Mouse (Mus musculus) telencephalon, adult 2 months (tissue): ENCODE measurements at regions not wholly inside any gene's neighbourhood (a gene's known extent, or its start where the extent isn't known, plus 50 kb on each side); places are given as distances from the start of the nearest gene placed in this dataset.

ENCODE experiments used
- DNase-seq: peaks from one replicate; pipeline ENCODE4 v3.0.0-alpha.2; 2011; ENCODE audit warnings: low read depth, low spot score

DNA sequence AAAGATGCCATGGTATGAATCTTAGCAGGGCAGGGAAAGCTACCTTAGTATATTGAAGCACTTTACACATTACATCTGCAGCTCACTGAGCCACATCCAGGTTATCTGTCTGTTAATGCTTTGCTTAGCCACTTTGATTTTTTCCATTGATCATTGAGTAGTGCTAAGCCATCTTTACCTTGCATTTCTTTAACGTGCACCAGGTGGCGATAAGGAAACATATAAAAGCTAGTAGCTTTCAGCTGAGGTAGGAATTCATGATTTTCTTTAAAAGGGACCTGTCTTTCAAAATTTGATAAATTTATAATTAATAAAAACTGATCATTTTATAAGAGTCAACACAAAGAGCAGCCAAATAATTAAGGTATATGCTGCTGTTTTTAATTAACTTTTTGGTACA lies 426.3 kb upstream of the Tpk1 start:
- no peak for DNase-seq

DNA sequence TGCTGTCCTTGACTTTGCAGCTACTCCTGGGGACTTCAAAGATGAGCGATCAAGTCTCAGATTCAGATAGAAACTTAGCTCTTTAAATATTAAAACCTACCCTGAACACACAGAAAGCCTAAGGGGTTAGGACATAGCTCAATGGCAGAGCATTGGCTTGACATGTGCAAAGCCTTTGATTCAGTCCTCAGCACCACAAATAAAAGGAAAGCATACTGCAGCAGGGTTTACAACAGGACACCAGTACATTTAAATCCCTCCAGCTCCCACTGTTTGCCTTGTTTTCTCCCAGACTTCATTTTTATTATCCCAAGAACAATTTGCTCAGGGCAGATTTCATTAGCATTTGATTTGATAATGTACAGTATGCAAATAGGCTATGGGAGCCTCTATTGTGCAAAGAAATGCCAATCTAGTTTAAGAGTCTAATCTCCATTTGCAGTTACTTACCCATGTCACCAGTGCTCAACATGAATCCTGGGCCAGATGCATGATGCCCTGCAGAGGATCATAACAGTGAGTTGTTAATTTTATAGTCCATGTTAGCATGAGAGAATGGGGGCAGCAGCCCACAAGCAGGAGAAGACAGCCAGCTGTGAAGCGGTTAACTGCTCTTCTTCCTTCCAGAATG lies 416.0 kb upstream of the Tpk1 start:
- DNase-seq, result no peak

DNA sequence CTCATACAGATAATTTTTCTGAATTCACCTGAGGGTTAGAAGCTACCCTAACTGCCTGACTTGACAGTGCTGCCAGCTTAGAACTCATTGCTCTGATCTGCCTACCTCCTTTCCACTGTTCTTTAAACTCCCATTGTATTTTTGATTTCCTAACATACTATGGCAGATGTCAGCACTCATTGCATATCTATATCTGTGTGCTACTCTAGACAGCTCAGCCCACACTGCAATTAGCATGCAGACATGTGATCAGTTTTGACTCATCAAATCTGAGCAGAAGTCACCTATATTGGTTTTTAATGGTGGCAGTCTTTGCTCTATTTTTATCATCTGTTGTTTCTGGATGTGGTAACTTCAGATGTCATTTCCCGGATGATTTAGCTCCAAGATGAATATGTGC lies 407.0 kb upstream of the Tpk1 start:
- peak; percentile 41 for DNase-seq

DNA sequence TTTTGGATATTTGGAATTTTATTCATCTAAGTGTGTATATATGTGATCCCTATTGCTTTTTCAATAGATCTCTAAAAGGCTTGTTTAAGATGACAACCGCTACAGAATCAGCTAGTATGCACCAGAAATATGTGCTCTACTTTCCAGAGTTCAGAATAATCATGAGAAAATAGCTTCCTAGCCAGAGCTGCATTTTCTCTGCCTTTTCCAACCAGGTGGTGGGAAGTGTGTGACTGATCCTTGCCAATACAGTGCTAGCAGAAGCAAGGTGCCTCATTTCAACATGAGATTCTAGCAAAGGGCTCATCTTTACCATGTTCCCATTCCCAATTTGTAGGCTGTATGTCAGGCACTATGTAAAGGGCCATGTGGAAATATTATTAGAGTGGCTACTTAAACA lies 401.8 kb upstream of the Tpk1 start:
- DNase-seq, result no peak
